Mouse (Mus musculus) stomach, embryonic 16.5 days (tissue): ENCODE results near the gene Dpm1. TPM values are rescaled to one million over a fixed set of nuclear protein-coding genes. Genes with fewer than 3 reads are reported as not detected.

Experiments
- ATAC-seq: fragments of 200-750 bp; cut with Nextera tagmentation; 2 replicates; pipeline ENCODE4 v1.8.0; 2017; ENCODE audit warnings: moderate number of reproducible peaks, moderate TSS enrichment; ENCODE audit not compliant: insufficient read depth, low FRiP score
- H3K27ac ChIP-seq: fragments of 300-500 bp; sonication (generic); 2 replicates; pipeline ENCODE4 v1.5.1; 2014; ENCODE audit warnings: low read length
- H3K27me3 ChIP-seq: fragments of 300-500 bp; sonication (generic); 2 replicates; pipeline ENCODE4 v1.6.1; 2014; ENCODE audit warnings: low read length, control low read depth, mixed read lengths; ENCODE audit not compliant: control insufficient read depth, insufficient read depth
- H3K36me3 ChIP-seq: fragments of 300-500 bp; sonication (generic); 2 replicates; pipeline ENCODE4 v1.6.1; 2014; ENCODE audit warnings: low read length; ENCODE audit not compliant: control insufficient read depth, insufficient read depth
- H3K4me1 ChIP-seq: fragments of 300-500 bp; sonication (generic); 2 replicates; pipeline ENCODE4 v1.6.1; 2014; ENCODE audit warnings: low read length, control low read depth, mixed read lengths; ENCODE audit not compliant: control insufficient read depth, insufficient read depth
- H3K4me2 ChIP-seq: fragments of 300-500 bp; sonication (generic); 2 replicates; pipeline ENCODE4 v1.6.1; 2014; ENCODE audit warnings: low read depth, low read length, mixed read lengths
- H3K4me3 ChIP-seq: fragments of 300-500 bp; sonication (generic); replicated peaks from 2 replicates; pipeline ENCODE4 v1.5.1; 2014; ENCODE audit warnings: mild to moderate bottlenecking, low read length
- H3K9ac ChIP-seq: fragments of 300-500 bp; sonication (generic); 2 replicates; pipeline ENCODE4 v1.6.1; 2014; ENCODE audit warnings: low read length
- H3K9me3 ChIP-seq: fragments of 300-500 bp; sonication (generic); replicated peaks from 2 replicates; pipeline ENCODE4 v1.6.1; 2016; ENCODE audit warnings: low read length, control low read depth; ENCODE audit not compliant: control insufficient read depth
- WGBS: fragments of 180-500 bp; shearing (Covaris S2); extraction: QIAGEN DNeasy Blood & Tissue Kit; methylation state at CpG from one replicate; pipeline ENCODE4 v1.1.7; 2014; 5-methylcytosine and 5-hydroxymethylcytosine counted together
- microRNA-seq: library from miRNA; unstranded; fragments of <30 nt; microRNA quantifications from one replicate; pipeline ENCODE4, GENCODE M21; 2016
- polyA plus RNA-seq: library from polyadenylated mRNA; unstranded; fragments of >200 nt; fragmentation: Nextera tagmentation; extraction: Ambion mirVana; gene quantifications from 2 replicates; pipeline ENCODE4 v1.2.1, GENCODE M21; 2015

The Dpm1 gene
- polyA plus RNA-seq, 1 experiment from 2014 or later, result 118 TPM

- H3K27ac ChIP-seq, result no peak overlapping the region
- H3K4me3 ChIP-seq, result no peak overlapping the region
- no peaks in the 10 kb centered on the region for H3K9me3 ChIP-seq
- H3K4me2 ChIP-seq, result no peak overlapping the region
- ATAC-seq, result no peak
- no peak overlapping the region for H3K9ac ChIP-seq
- no peaks in the 10 kb centered on the region for H3K36me3 ChIP-seq
- H3K27me3 ChIP-seq, result no peaks in the 10 kb centered on the region
- WGBS, result 79% methylated on average over 9 of the region's 9 CpGs
- peaks cover 17% of the 10 kb centered on the region for H3K4me1 ChIP-seq
These were observed 69.9 kb downstream of the Dpm1 start for GRCm38 (mm10) chr2:168160370-168160930.

Small RNA genes lying within 50 kb of the gene (microRNA-seq; reads per million reads assigned to microRNA genes)
- not detected for gene Gm24561

Other genes starting within 250 kb of the Dpm1 start
- gene Ripor3, start 220.0 kb downstream of the Dpm1 start, polyA plus RNA-seq, result 3.5 and 3.6 TPM in 2 replicates
- 8.3 TPM in 2 replicates for gene Pard6b, start 149.6 kb downstream of the Dpm1 start, polyA plus RNA-seq
- 1.0 and 1.4 TPM in 2 replicates for gene Adnp, start 23.5 kb downstream of the Dpm1 start, polyA plus RNA-seq
- 12.3 and 12.6 TPM in 2 replicates for gene Gm20716, start 227 bp downstream of the Dpm1 start, polyA plus RNA-seq
- gene Mocs3, start within 50 bp of the Dpm1 start, polyA plus RNA-seq, result 2.4 and 3.4 TPM in 2 replicates
- gene Kcng1, start 51.1 kb upstream of the Dpm1 start, polyA plus RNA-seq, result 5.0 and 5.7 TPM in 2 replicates